In the genomic region with DNA sequence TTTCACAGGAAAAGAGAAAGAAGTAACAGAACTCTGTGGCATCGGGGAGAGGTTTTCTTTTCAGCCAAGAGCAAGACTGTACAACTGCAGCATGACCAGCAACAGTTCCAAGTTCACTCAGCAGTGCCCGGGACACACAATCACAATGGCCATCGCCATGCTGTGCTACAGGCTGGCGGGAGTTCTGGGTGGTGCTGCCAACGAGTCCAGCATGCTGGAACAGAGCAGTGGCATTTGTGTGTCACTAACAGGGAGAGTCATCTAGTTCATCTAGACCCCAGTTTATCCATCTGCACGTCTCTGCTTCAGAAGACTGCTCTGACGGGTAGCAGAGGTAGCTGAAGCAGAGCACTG, we compare ENCODE assay signal across 8 mouse cellular contexts.
DNase-seq lines count a peak whose midpoint lies in the region; ATAC-seq and TF ChIP-seq lines count a peak whose summit lies in the region.

No protein-coding gene starts in this region.

- no peak for TF ChIP-seq POLR2A in bone marrow, adult 2 months (IDR thresholded peaks at IDR 0.05; ENCODE audit: borderline replicate concordance, control insufficient read depth, low read depth, low read length)

- H3K27me3 ChIP-seq in hindbrain, embryonic 15.5 days: no peaks in the 10 kb centered on the region
- H3K27me3 ChIP-seq in hindbrain, embryonic 12.5 days: no peaks in the 10 kb centered on the region

- peaks cover 5% of the 10 kb centered on the region; the same call in 1 of the 2 replicates for H3K4me1 ChIP-seq in hindbrain, embryonic 15.5 days (replicated peaks)
- 0 out of 2 replicates have a peak, but pooled peaks cover 4% of the 10 kb centered on the region for H3K4me1 ChIP-seq in hindbrain, embryonic 12.5 days
- peaks cover 6% of the 10 kb centered on the region for H3K4me1 ChIP-seq in bone marrow, adult 2 months (ENCODE audit: control insufficient read depth, insufficient read depth, low read length)

- peak; percentile 71 to 76 for DNase-seq in cerebellum, postnatal 36 days
- peak; percentile 53 to 59 for DNase-seq in heart, postnatal 36 days
- no peak for DNase-seq in urinary bladder, adult 2 months (ENCODE audit: low spot score)

- intact Hi-C loops in heart, postnatal 36 days (cut with DNase I): no loop called here

- H3K27ac ChIP-seq in hindbrain, embryonic 15.5 days (replicated peaks): peak overlapping the region; percentile 36; the same call in 1 of the 2 replicates
- H3K27ac ChIP-seq in hindbrain, embryonic 12.5 days: no peak overlapping the region
- H3K27ac ChIP-seq in bone marrow, adult 2 months (ENCODE audit: control insufficient read depth, insufficient read depth, low read depth, low read length, poor library complexity): peak overlapping the region; percentile 31

- no peak for TF ChIP-seq CTCF in bone marrow, adult 2 months (IDR thresholded peaks at IDR 0.05; ENCODE audit: control insufficient read depth, insufficient read depth, low read length)

- no peak overlapping the region for H3K4me2 ChIP-seq in hindbrain, embryonic 15.5 days
- no peak overlapping the region for H3K4me2 ChIP-seq in hindbrain, embryonic 12.5 days (replicated peaks)

- WGBS in hindbrain, embryonic 15.5 days: 52% methylated on average over 7 of the region's 7 CpGs
- 63% methylated on average over 7 of the region's 7 CpGs for WGBS in hindbrain, embryonic 12.5 days
- 45% methylated on average over 7 of the region's 7 CpGs for WGBS in bone marrow, adult 2 months

- no peaks in the 10 kb centered on the region for H3K36me3 ChIP-seq in hindbrain, embryonic 15.5 days
- 0 out of 2 replicates have a peak, but pooled peaks cover 3% of the 10 kb centered on the region for H3K36me3 ChIP-seq in hindbrain, embryonic 12.5 days

- H3K4me3 ChIP-seq in hindbrain, embryonic 15.5 days: no peak overlapping the region
- no peak overlapping the region for H3K4me3 ChIP-seq in hindbrain, embryonic 12.5 days
- H3K4me3 ChIP-seq in bone marrow, adult 2 months (replicated peaks; ENCODE audit: control insufficient read depth, low read depth, low read length): no peak overlapping the region

- no peak for ATAC-seq in hindbrain, embryonic 15.5 days (ENCODE audit: low FRiP score, low read depth)
- ATAC-seq in hindbrain, embryonic 12.5 days (ENCODE audit: low FRiP score): no peak
- peak; percentile 15 for ATAC-seq in megakaryocyte, adult 5-6 weeks (ENCODE audit: poor library complexity, severe bottlenecking)
- no peak for ATAC-seq in activated CD4-positive, CD25-positive, alpha-beta regulatory T cell, adult 4 months

- no peaks in the 10 kb centered on the region for H3K9me3 ChIP-seq in hindbrain, embryonic 15.5 days
- no peaks in the 10 kb centered on the region for H3K9me3 ChIP-seq in hindbrain, embryonic 12.5 days (replicated peaks)

- H3K9ac ChIP-seq in hindbrain, embryonic 15.5 days: no peak overlapping the region
- H3K9ac ChIP-seq in hindbrain, embryonic 12.5 days: no peak overlapping the region
